Mouse (Mus musculus): ENCODE data around the gene Ap4s1. TPM values are rescaled to one million over a fixed set of nuclear protein-coding genes. Genes with fewer than 3 reads are reported as not detected.
"Not testable (repeated sequence)": the region's sequence is repeated elsewhere in the genome, so short reads cannot be mapped to it uniquely, and the experiment has no call there.

Ap4s1 gene
- polyA plus RNA-seq (2015; fragmentation: Nextera tagmentation; extraction: Ambion mirVana): 18.5 and 22.9 TPM in 2 replicates

- H3K4me3 ChIP-seq (replicated peaks; ENCODE audit: low read length): peak within 1 kb of the TSS; percentile 92
- no peaks in the 10 kb centered on the region for H3K27me3 ChIP-seq (ENCODE audit: control insufficient read depth, insufficient read depth, low read length)
- H3K36me3 ChIP-seq (ENCODE audit: control insufficient read depth, insufficient read depth, low read length): no peaks in the 10 kb centered on the region
- no peaks in the 10 kb centered on the region for H3K9me3 ChIP-seq (replicated peaks; ENCODE audit: control insufficient read depth, low read length)
- peak within 1 kb of the TSS; percentile 100 for H3K27ac ChIP-seq (ENCODE audit: low read length)
- H3K4me1 ChIP-seq (ENCODE audit: control insufficient read depth, insufficient read depth, low read length): peaks cover 16% of the 10 kb centered on the region
- peak within 1 kb of the TSS; percentile 83 for H3K4me2 ChIP-seq (ENCODE audit: low read depth, low read length)
- H3K9ac ChIP-seq (ENCODE audit: low read length): peak within 1 kb of the TSS; percentile 100
- under 1% methylated on average over 104 of the region's 108 CpGs for WGBS
- peak; percentile 59 for ATAC-seq (ENCODE audit: insufficient read depth, low FRiP score)
Measured at GRCm38 (mm10) chr12:51690893-51691844, at the start of gene Ap4s1. TSS of gene Ap4s1 (plus strand) at chr12:51691033.

GRCm38 (mm10) chr12:51641871-51642270 lies 49.0 kb upstream of the Ap4s1 start:
- H3K4me3 ChIP-seq (replicated peaks; ENCODE audit: low read length): no peak overlapping the region
- no peaks in the 10 kb centered on the region for H3K36me3 ChIP-seq (ENCODE audit: control insufficient read depth, insufficient read depth, low read length)
- no peak overlapping the region for H3K9ac ChIP-seq (ENCODE audit: low read length)
- H3K4me2 ChIP-seq (ENCODE audit: low read depth, low read length): no peak overlapping the region
- no peaks in the 10 kb centered on the region for H3K27me3 ChIP-seq (ENCODE audit: control insufficient read depth, insufficient read depth, low read length)
- H3K9me3 ChIP-seq (replicated peaks; ENCODE audit: control insufficient read depth, low read length): no peaks in the 10 kb centered on the region
- H3K4me1 ChIP-seq (ENCODE audit: control insufficient read depth, insufficient read depth, low read length): no peaks in the 10 kb centered on the region
- ATAC-seq (ENCODE audit: insufficient read depth, low FRiP score): 0 out of 2 replicates have a peak, but pooled peaks have one; percentile 58
- no peak overlapping the region for H3K27ac ChIP-seq (ENCODE audit: low read length)
- WGBS: 31% methylated on average over 6 of the region's 6 CpGs

GRCm38 (mm10) chr12:51649401-51649800 lies 41.4 kb upstream of the Ap4s1 start:
- H3K36me3 ChIP-seq (ENCODE audit: control insufficient read depth, insufficient read depth, low read length); H3K4me3 ChIP-seq (replicated peaks; ENCODE audit: low read length); H3K4me1 ChIP-seq (ENCODE audit: control insufficient read depth, insufficient read depth, low read length); H3K9me3 ChIP-seq (replicated peaks; ENCODE audit: control insufficient read depth, low read length); ATAC-seq (ENCODE audit: insufficient read depth, low FRiP score); H3K27ac ChIP-seq (ENCODE audit: low read length); H3K4me2 ChIP-seq (ENCODE audit: low read depth, low read length); H3K27me3 ChIP-seq (ENCODE audit: control insufficient read depth, insufficient read depth, low read length); H3K9ac ChIP-seq (ENCODE audit: low read length): not testable (repeated sequence)

- Histone ChIP-seq H3K9me3 (replicated peaks; ENCODE audit: control insufficient read depth, low read length) (no peaks in the 10 kb centered on the region), H3K36me3 (ENCODE audit: control insufficient read depth, insufficient read depth, low read length) (peaks cover 6% of the 10 kb centered on the region), H3K27me3 (ENCODE audit: control insufficient read depth, insufficient read depth, low read length) (no peaks in the 10 kb centered on the region), H3K4me3 (replicated peaks; ENCODE audit: low read length) (no peak overlapping the region), H3K9ac (ENCODE audit: low read length) (no peak overlapping the region), H3K27ac (ENCODE audit: low read length) (no peak overlapping the region), H3K4me1 (ENCODE audit: control insufficient read depth, insufficient read depth, low read length) (no peaks in the 10 kb centered on the region), H3K4me2 (ENCODE audit: low read depth, low read length) (no peak overlapping the region)
- 64% methylated on average over 1 of the region's 1 CpGs for WGBS
- ATAC-seq (ENCODE audit: insufficient read depth, low FRiP score): no peak
Measured at GRCm38 (mm10) chr12:51655944-51656465, 34.8 kb upstream of the Ap4s1 start.

- no peak overlapping the region for H3K4me3 ChIP-seq (replicated peaks; ENCODE audit: low read length)
- ATAC-seq (ENCODE audit: insufficient read depth, low FRiP score): no peak
- H3K27ac ChIP-seq (ENCODE audit: low read length): no peak overlapping the region
- 0 out of 2 replicates have a peak, but pooled peaks cover 3% of the 10 kb centered on the region for H3K4me1 ChIP-seq (ENCODE audit: control insufficient read depth, insufficient read depth, low read length)
- H3K9me3 ChIP-seq (replicated peaks; ENCODE audit: control insufficient read depth, low read length): no peaks in the 10 kb centered on the region
- H3K36me3 ChIP-seq (ENCODE audit: control insufficient read depth, insufficient read depth, low read length): no peaks in the 10 kb centered on the region
- H3K4me2 ChIP-seq (ENCODE audit: low read depth, low read length): no peak overlapping the region
- H3K27me3 ChIP-seq (ENCODE audit: control insufficient read depth, insufficient read depth, low read length): no peaks in the 10 kb centered on the region
- H3K9ac ChIP-seq (ENCODE audit: low read length): no peak overlapping the region
Measured at GRCm38 (mm10) chr12:51663011-51663410, 27.8 kb upstream of the Ap4s1 start.

- no peak overlapping the region for H3K27ac ChIP-seq (ENCODE audit: low read length)
- H3K27me3 ChIP-seq (ENCODE audit: control insufficient read depth, insufficient read depth, low read length): no peaks in the 10 kb centered on the region
- no peaks in the 10 kb centered on the region for H3K36me3 ChIP-seq (ENCODE audit: control insufficient read depth, insufficient read depth, low read length)
- 0 out of 2 replicates have a peak, but pooled peaks cover 3% of the 10 kb centered on the region for H3K4me1 ChIP-seq (ENCODE audit: control insufficient read depth, insufficient read depth, low read length)
- H3K4me3 ChIP-seq (replicated peaks; ENCODE audit: low read length): no peak overlapping the region
- H3K9ac ChIP-seq (ENCODE audit: low read length): no peak overlapping the region
- no peaks in the 10 kb centered on the region for H3K9me3 ChIP-seq (replicated peaks; ENCODE audit: control insufficient read depth, low read length)
- no peak overlapping the region for H3K4me2 ChIP-seq (ENCODE audit: low read depth, low read length)
- no peak for ATAC-seq (ENCODE audit: insufficient read depth, low FRiP score)
Measured at GRCm38 (mm10) chr12:51663908-51664307, 26.9 kb upstream of the Ap4s1 start.

- H3K9ac ChIP-seq (ENCODE audit: low read length): no peak overlapping the region
- no peak overlapping the region for H3K4me2 ChIP-seq (ENCODE audit: low read depth, low read length)
- 69% methylated on average over 4 of the region's 4 CpGs for WGBS
- ATAC-seq (ENCODE audit: insufficient read depth, low FRiP score): no peak
- H3K9me3 ChIP-seq (replicated peaks; ENCODE audit: control insufficient read depth, low read length): no peaks in the 10 kb centered on the region
- H3K27ac ChIP-seq (ENCODE audit: low read length): no peak overlapping the region
- no peaks in the 10 kb centered on the region for H3K36me3 ChIP-seq (ENCODE audit: control insufficient read depth, insufficient read depth, low read length)
- H3K4me1 ChIP-seq (ENCODE audit: control insufficient read depth, insufficient read depth, low read length): peaks cover 8% of the 10 kb centered on the region
- H3K4me3 ChIP-seq (replicated peaks; ENCODE audit: low read length): no peak overlapping the region
- no peaks in the 10 kb centered on the region for H3K27me3 ChIP-seq (ENCODE audit: control insufficient read depth, insufficient read depth, low read length)
Measured at GRCm38 (mm10) chr12:51666708-51667430, 24.0 kb upstream of the Ap4s1 start.

- 43% methylated on average over 5 of the region's 5 CpGs for WGBS
- Histone ChIP-seq H3K9me3 (replicated peaks; ENCODE audit: control insufficient read depth, low read length) (no peaks in the 10 kb centered on the region), H3K36me3 (ENCODE audit: control insufficient read depth, insufficient read depth, low read length) (no peaks in the 10 kb centered on the region), H3K9ac (ENCODE audit: low read length) (no peak overlapping the region), H3K4me2 (ENCODE audit: low read depth, low read length) (no peak overlapping the region), H3K4me3 (replicated peaks; ENCODE audit: low read length) (no peak overlapping the region), H3K27ac (ENCODE audit: low read length) (no peak overlapping the region), H3K4me1 (ENCODE audit: control insufficient read depth, insufficient read depth, low read length) (peaks cover 11% of the 10 kb centered on the region), H3K27me3 (ENCODE audit: control insufficient read depth, insufficient read depth, low read length) (no peaks in the 10 kb centered on the region)
- no peak for ATAC-seq (ENCODE audit: insufficient read depth, low FRiP score)
Measured at GRCm38 (mm10) chr12:51671231-51671891, 19.5 kb upstream of the Ap4s1 start.
